Mouse (Mus musculus) lung, postnatal 0 days (tissue): ENCODE measurements around the gene 1700030K09Rik. TPM values are rescaled to one million over a fixed set of nuclear protein-coding genes. Genes with fewer than 3 reads are reported as not detected.

Experiments used
- ATAC-seq: fragments of 200-750 bp; cut with Nextera tagmentation; 2 replicates; pipeline ENCODE4 v1.8.0; 2017; ENCODE audit warnings: moderate library complexity
- DNase-seq: peaks from one replicate; pipeline ENCODE4 v3.0.0-alpha.2; 2016; ENCODE audit warnings: low spot score
- H3K27ac ChIP-seq: fragments of 300-500 bp; sonication (generic); 2 replicates; pipeline ENCODE4 v1.5.1; 2014; ENCODE audit warnings: antibody characterized with exemption, mild to moderate bottlenecking, low read length, mixed read lengths
- H3K27me3 ChIP-seq: fragments of 300-500 bp; sonication (generic); replicated peaks from 2 replicates; pipeline ENCODE4 v1.6.1; 2014; ENCODE audit warnings: low read length, mixed read lengths; ENCODE audit not compliant: insufficient read depth
- H3K36me3 ChIP-seq: fragments of 300-500 bp; sonication (generic); 2 replicates; pipeline ENCODE4 v1.6.1; 2014; ENCODE audit warnings: low read length, mixed read lengths; ENCODE audit not compliant: insufficient read depth
- H3K4me1 ChIP-seq: fragments of 300-500 bp; sonication (generic); 2 replicates; pipeline ENCODE4 v1.6.1; 2014; ENCODE audit warnings: antibody characterized with exemption, low read depth, low read length, mixed read lengths; ENCODE audit not compliant: insufficient read depth
- H3K4me2 ChIP-seq: fragments of 300-500 bp; sonication (generic); replicated peaks from 2 replicates; pipeline ENCODE4 v1.6.1; 2014; ENCODE audit warnings: low read depth, mild to moderate bottlenecking, low read length, moderate library complexity, mixed read lengths
- H3K4me3 ChIP-seq: fragments of 300-500 bp; sonication (generic); 2 replicates; pipeline ENCODE4 v1.5.1; 2014; ENCODE audit warnings: low read depth, low read length
- H3K9ac ChIP-seq: fragments of 300-500 bp; sonication (generic); replicated peaks from 2 replicates; pipeline ENCODE4 v1.6.1; 2014; ENCODE audit warnings: low read depth, mild to moderate bottlenecking
- H3K9me3 ChIP-seq: fragments of 300-500 bp; sonication (generic); 2 replicates; pipeline ENCODE4 v1.6.1; 2016; ENCODE audit warnings: low read length, mixed read lengths
- CTCF ChIP-seq: IDR thresholded peaks from 2 replicates; pipeline ENCODE4 v1.5.1; 2016; ENCODE audit warnings: antibody characterized with exemption, mild to moderate bottlenecking
- EP300 ChIP-seq: IDR thresholded peaks from 2 replicates; pipeline ENCODE4 v1.6.1; 2016; ENCODE audit warnings: antibody characterized with exemption, mild to moderate bottlenecking, control low read depth
- WGBS: fragments of 180-500 bp; shearing (Covaris S2); extraction: QIAGEN DNeasy Blood & Tissue Kit; methylation state at CpG from one replicate; pipeline ENCODE4 v1.1.7; 2014; 5-methylcytosine and 5-hydroxymethylcytosine counted together
- polyA plus RNA-seq: library from polyadenylated mRNA; unstranded; fragments of >200 nt; fragmentation: Nextera tagmentation; extraction: Ambion mirVana; gene quantifications from 2 replicates; pipeline ENCODE4 v1.2.1, GENCODE M21; 2015

1700030K09Rik gene
- polyA plus RNA-seq, 1 experiment from 2014 or later, result 9.0 TPM

DNA sequence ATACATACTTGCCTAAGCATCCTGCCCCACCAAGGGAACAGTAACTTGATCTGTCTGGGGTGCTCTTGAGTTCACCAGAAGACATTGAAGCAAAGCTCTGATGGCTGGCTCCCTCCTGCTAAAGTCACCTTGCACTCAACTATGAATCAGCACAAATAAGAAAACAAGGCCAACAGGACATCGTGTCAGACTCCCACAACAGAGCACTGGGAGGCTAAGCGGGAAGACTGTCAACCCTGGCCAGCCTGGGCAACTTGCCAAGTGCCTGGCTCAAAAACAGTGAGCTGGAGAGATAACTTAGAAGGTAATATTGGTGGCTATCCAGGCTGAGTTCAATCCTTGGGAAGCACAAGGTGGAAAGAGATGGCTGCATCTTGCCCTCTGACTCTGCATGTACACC is 8.7 kb upstream of the 1700030K09Rik start:
- H3K27ac ChIP-seq, result no peak overlapping the region
- TF ChIP-seq EP300, result no peak
- TF ChIP-seq CTCF, result no peak
- H3K36me3 ChIP-seq, result no peaks in the 10 kb centered on the region
- no peak overlapping the region for H3K9ac ChIP-seq
- H3K4me2 ChIP-seq, result no peak overlapping the region
- no peaks in the 10 kb centered on the region for H3K27me3 ChIP-seq
- H3K9me3 ChIP-seq, result no peaks in the 10 kb centered on the region
- H3K4me1 ChIP-seq, result no peaks in the 10 kb centered on the region
- no peak for DNase-seq
- ATAC-seq, result no peak
- 2% methylated on average over 2 of the region's 2 CpGs for WGBS
- no peak overlapping the region for H3K4me3 ChIP-seq

DNA sequence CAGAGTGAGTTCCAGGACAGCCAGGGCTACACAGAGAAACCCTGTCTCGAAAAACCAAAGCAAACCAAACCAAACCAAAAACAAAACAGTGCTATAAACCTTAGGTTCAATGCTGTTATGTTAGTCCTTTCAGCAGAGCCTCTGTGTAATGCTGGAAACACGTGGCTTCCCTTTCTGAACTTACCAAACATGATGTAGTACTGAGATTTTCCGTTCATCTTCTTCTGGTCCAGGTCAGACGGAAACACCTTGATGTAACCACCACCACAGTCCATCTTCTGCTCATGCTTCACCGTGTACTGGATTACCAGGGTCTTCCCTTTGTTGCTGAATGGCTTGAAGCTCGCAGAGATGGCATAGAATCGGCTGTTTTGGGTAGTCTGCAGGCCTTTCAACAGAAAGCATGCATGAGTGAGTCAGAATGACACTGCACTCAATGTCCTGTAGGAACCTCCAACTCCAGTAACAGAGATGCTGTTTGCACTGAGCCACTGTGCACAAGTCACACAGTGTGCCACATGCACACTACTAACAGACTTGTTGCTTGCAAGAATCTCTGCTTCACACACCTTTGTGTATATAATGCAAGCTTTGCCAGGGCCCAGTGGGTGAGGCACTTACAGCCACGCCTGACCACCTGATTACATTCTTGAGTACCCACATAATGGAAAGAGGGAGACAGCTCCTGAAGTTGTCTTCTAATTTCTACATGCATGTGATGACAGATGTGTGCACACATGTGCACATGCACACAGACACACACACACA is 5.2 kb upstream of the 1700030K09Rik start:
- Histone ChIP-seq H3K9ac (no peak overlapping the region), H3K27me3 (no peaks in the 10 kb centered on the region), H3K4me1 (no peaks in the 10 kb centered on the region; the same call in 1 of the 2 replicates), H3K27ac (no peak overlapping the region), H3K4me2 (no peak overlapping the region), H3K4me3 (no peak overlapping the region), H3K9me3 (no peaks in the 10 kb centered on the region), H3K36me3 (no peaks in the 10 kb centered on the region)
- TF ChIP-seq CTCF (no peak), EP300 (no peak)
- ATAC-seq, result peak; percentile 68
- DNase-seq, result peak; percentile 61
- WGBS, result 67% methylated on average over 8 of the region's 8 CpGs

DNA sequence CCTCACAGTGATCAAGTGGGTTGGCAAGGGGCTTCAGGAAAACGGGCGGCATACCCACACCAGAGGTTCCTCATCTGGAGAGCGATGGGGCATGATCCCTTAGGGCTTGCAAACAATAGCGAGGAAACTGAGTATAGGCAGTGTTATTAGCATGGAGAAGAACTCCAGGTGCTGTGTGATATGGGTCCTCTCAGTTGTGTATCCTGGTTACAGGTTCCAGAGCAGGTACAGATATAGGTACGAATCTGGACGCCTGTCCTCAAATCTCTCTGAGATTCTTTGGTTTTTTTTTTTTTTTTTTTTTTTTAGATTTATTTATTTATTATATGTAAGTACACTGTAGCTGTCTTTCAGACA is 292 bp downstream of the 1700030K09Rik start:
- Histone ChIP-seq H3K27me3 (no peaks in the 10 kb centered on the region), H3K4me3 (peak overlapping the region; percentile 32), H3K9ac (no peak overlapping the region), H3K4me2 (peak overlapping the region; percentile 53), H3K27ac (peak overlapping the region; percentile 55; the same call in 1 of the 2 replicates), H3K4me1 (no peaks in the 10 kb centered on the region; the same call in 1 of the 2 replicates), H3K9me3 (no peaks in the 10 kb centered on the region), H3K36me3 (no peaks in the 10 kb centered on the region)
- 25% methylated on average over 6 of the region's 6 CpGs for WGBS
- ATAC-seq (peak; percentile 26), DNase-seq (no peak)
- TF ChIP-seq EP300, result no peak
- TF ChIP-seq CTCF, result no peak

DNA sequence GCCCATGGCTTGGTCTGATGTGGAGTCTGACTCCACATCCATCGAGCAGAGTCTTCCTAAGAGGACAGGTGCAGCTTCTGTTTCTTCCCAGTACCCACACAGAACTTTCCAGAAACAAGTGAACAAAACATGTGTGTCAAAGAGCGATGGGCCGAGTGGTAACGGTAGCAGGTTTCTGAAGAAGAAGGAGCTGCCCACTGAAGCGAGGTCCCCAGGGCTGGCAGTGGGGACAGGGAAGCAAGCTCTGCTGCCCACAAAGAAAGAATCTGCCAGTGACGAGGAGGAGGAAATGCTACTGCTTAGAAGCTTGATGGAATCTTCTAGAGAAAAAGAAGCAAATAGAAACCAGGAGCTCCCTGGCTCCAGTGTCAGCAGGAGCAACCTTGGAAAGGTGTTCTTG is 1.4 kb downstream of the 1700030K09Rik start:
- no peak overlapping the region for H3K27ac ChIP-seq
- WGBS, result 91% methylated on average over 6 of the region's 6 CpGs
- H3K4me2 ChIP-seq, result no peak overlapping the region
- no peak overlapping the region for H3K9ac ChIP-seq
- no peak overlapping the region for H3K4me3 ChIP-seq
- no peak for TF ChIP-seq CTCF
- no peak for TF ChIP-seq EP300
- no peaks in the 10 kb centered on the region for H3K36me3 ChIP-seq
- no peak for DNase-seq
- no peak for ATAC-seq
- H3K9me3 ChIP-seq, result no peaks in the 10 kb centered on the region
- no peaks in the 10 kb centered on the region; the same call in 1 of the 2 replicates for H3K4me1 ChIP-seq
- H3K27me3 ChIP-seq, result no peaks in the 10 kb centered on the region

GRCm38 (mm10) chr8:72451516-72451915 is 7.8 kb downstream of the 1700030K09Rik start:
- TF ChIP-seq EP300 (no peak), CTCF (no peak)
- H3K36me3 ChIP-seq, result peaks cover 14% of the 10 kb centered on the region
- H3K27me3 ChIP-seq, result no peaks in the 10 kb centered on the region
- no peak overlapping the region for H3K4me2 ChIP-seq
- H3K9me3 ChIP-seq, result no peaks in the 10 kb centered on the region
- H3K4me1 ChIP-seq, result no peaks in the 10 kb centered on the region
- DNase-seq (no peak), ATAC-seq (no peak)
- H3K27ac ChIP-seq, result no peak overlapping the region
- WGBS, result 52% methylated on average over 8 of the region's 8 CpGs
- H3K9ac ChIP-seq, result no peak overlapping the region
- H3K4me3 ChIP-seq, result no peak overlapping the region

GRCm38 (mm10) chr8:72453904-72454303 is 10.2 kb downstream of the 1700030K09Rik start:
- H3K36me3 ChIP-seq, result peaks cover 14% of the 10 kb centered on the region
- H3K4me2 ChIP-seq, result no peak overlapping the region
- no peak overlapping the region for H3K9ac ChIP-seq
- TF ChIP-seq CTCF (no peak), EP300 (no peak)
- H3K27ac ChIP-seq, result no peak overlapping the region
- no peaks in the 10 kb centered on the region for H3K4me1 ChIP-seq
- no peaks in the 10 kb centered on the region for H3K27me3 ChIP-seq
- ATAC-seq (no peak), DNase-seq (no peak)
- no peak overlapping the region for H3K4me3 ChIP-seq
- no peaks in the 10 kb centered on the region for H3K9me3 ChIP-seq
- 98% methylated on average over 2 of the region's 2 CpGs for WGBS
